Mouse (Mus musculus) forebrain, embryonic 12.5 days (tissue): Measurements from ENCODE around the gene Phf1. TPM values are rescaled to one million over a fixed set of nuclear protein-coding genes. Genes with fewer than 3 reads are reported as not detected.

Source experiments
- ATAC-seq: fragments of 200-750 bp; cut with Nextera tagmentation; 2 replicates; pipeline ENCODE4 v1.8.0; 2017; ENCODE audit warnings: moderate TSS enrichment; ENCODE audit not compliant: low FRiP score
- H3K27ac ChIP-seq: fragments of 300-500 bp; sonication (generic); 2 replicates; pipeline ENCODE4 v1.5.1; 2016; ENCODE audit warnings: mild to moderate bottlenecking
- H3K27me3 ChIP-seq: fragments of 300-500 bp; sonication (generic); 2 replicates; pipeline ENCODE4 v1.6.1; 2016; ENCODE audit warnings: mild to moderate bottlenecking
- H3K36me3 ChIP-seq: fragments of 300-500 bp; sonication (generic); replicated peaks from 2 replicates; pipeline ENCODE4 v1.6.1; 2016; ENCODE audit warnings: mild to moderate bottlenecking
- H3K4me1 ChIP-seq: fragments of 300-500 bp; sonication (generic); 2 replicates; pipeline ENCODE4 v1.6.1; 2016
- H3K4me2 ChIP-seq: fragments of 300-500 bp; sonication (generic); 2 replicates; pipeline ENCODE4 v1.6.1; 2016; ENCODE audit warnings: mild to moderate bottlenecking, moderate library complexity
- H3K4me3 ChIP-seq: fragments of 300-500 bp; sonication (generic); replicated peaks from 2 replicates; pipeline ENCODE4 v1.5.1; 2016; ENCODE audit warnings: mild to moderate bottlenecking
- H3K9ac ChIP-seq: fragments of 300-500 bp; sonication (generic); 2 replicates; pipeline ENCODE4 v1.6.1; 2016; ENCODE audit warnings: mild to moderate bottlenecking
- H3K9me3 ChIP-seq: fragments of 300-500 bp; sonication (generic); 2 replicates; pipeline ENCODE4 v1.6.1; 2016
- WGBS: fragments of 180-500 bp; shearing (Covaris S2); methylation state at CpG from one replicate; pipeline ENCODE4 v1.1.7; 2016; 5-methylcytosine and 5-hydroxymethylcytosine counted together
- polyA plus RNA-seq: library from polyadenylated mRNA; unstranded; fragments of >200 nt; fragmentation: Nextera tagmentation; extraction: Ambion mirVana; gene quantifications from 2 replicates; pipeline ENCODE4 v1.2.1, GENCODE M21; 2016

Phf1 gene
- polyA plus RNA-seq, 1 experiment from 2014 or later = 8.6 TPM

DNA sequence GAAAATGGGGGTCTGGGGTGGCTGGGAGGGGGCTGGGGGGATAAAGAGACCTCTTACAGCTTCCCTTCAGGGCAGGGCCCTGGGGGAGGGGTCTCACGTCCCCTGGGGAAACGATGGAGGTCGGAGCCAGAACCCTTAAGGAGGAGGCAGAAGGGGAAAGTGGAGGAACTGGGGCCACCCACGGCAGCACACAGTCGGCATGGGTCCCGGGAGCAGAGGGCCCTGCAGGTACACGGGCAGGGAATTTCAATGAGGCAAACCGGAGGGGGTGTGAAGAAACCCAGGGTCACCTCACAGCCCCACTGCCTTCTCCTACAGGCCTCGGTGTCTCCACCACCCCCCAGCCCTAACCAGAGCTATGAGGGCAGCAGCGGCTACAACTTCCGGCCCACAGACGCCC is 3.6 kb downstream of the Phf1 start:
- Histone ChIP-seq H3K4me3 (no peak overlapping the region), H3K9me3 (no peaks in the 10 kb centered on the region), H3K4me2 (no peak overlapping the region), H3K4me1 (peaks cover 52% of the 10 kb centered on the region), H3K27me3 (no peaks in the 10 kb centered on the region), H3K9ac (no peak overlapping the region), H3K36me3 (peaks cover 30% of the 10 kb centered on the region), H3K27ac (no peak overlapping the region)
- no peak for ATAC-seq
- WGBS = 84% methylated on average over 12 of the region's 12 CpGs

DNA sequence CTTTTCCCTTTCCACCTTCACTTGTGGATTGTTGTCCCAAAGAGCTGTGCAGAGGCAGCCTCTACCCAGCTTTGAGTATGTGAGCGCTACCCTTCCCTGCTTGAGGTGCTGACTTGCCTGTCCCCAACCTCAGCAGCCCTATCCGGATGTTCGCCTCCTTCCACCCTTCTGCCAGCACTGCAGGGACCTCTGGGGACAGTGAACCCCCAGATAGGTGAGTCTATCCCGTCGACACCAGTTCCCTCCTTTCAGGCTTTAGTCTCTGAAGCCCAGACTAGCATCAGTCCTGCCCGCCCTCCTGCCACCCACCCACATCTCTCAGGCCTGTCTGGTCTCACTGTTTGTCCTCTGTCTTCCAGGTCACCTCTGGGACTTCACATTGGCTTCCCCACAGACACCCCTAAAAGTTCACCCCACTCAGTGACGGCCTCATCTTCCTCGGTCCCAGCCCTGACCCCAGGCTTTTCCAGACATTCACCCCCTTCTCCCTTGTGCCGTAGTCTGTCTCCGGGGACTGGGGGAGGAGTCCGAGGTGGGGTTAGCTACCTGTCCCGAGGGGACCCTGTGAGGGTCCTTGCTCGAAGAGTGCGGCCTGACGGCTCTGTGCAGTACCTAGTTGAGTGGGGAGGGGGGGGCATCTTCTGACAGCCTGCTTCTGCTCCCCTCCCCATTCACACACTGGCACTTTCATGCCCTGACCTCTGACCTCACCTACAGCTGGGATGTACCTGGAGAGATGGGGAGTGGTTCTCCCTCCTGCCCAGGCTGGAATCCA is 4.3 kb downstream of the Phf1 start:
- no peak overlapping the region for H3K4me3 ChIP-seq
- H3K4me1 ChIP-seq = peaks cover 59% of the 10 kb centered on the region
- WGBS = 90% methylated on average over 15 of the region's 15 CpGs
- H3K27me3 ChIP-seq = no peaks in the 10 kb centered on the region
- no peak overlapping the region for H3K27ac ChIP-seq
- ATAC-seq = no peak
- H3K36me3 ChIP-seq = peaks cover 30% of the 10 kb centered on the region
- 0 out of 2 replicates have a peak overlapping the region, but pooled peaks have one; percentile 81 for H3K9ac ChIP-seq
- H3K9me3 ChIP-seq = no peaks in the 10 kb centered on the region
- peak overlapping the region; percentile 15; the same call in 1 of the 2 replicates for H3K4me2 ChIP-seq

DNA sequence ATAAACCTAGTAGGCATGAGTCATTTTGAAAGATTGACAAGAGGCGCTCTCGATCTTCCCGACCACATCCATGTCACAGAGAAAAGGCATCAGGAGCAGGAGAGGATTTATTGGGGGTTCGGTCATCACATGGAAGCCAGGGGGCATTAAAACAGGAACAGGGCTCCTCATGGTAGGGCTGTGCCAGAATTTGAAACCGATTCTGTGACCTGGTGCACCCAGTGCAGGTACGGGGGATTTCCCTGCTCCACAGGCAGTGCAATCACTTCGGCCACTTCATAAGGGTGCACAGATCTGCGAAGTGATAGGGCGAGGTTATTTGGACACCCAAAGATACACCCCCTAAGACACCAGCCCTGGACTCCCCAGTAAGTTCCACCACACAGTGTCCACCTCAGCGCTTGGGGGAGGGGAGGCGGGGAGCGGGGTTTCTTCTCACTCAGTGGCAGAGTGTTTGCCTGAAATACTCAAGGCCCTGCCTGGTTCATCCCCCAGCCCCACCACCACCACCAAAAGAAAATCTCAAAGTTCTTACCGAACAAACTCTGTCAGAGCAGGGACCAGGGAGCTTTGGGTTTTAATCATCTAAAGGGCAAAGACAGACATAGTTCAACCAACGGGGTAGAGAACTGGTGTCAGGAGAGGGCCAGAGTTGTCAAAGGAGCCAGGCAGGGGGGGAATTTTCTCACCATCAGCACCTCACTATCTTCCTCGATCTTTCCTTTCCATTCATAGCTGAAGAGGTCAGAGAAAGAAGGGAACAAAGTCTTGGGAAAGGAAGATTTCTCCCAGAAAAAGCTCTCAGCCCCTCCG is 5.2 kb downstream of the Phf1 start:
- H3K9me3 ChIP-seq = no peaks in the 10 kb centered on the region
- H3K4me1 ChIP-seq = peaks cover 62% of the 10 kb centered on the region
- H3K36me3 ChIP-seq = peaks cover 30% of the 10 kb centered on the region
- 64% methylated on average over 16 of the region's 16 CpGs for WGBS
- H3K4me2 ChIP-seq = peak overlapping the region; percentile 98
- no peak for ATAC-seq
- peak overlapping the region; percentile 97; the same call in 1 of the 2 replicates for H3K27ac ChIP-seq
- H3K4me3 ChIP-seq = peak overlapping the region; percentile 64
- H3K9ac ChIP-seq = peak overlapping the region; percentile 81
- no peaks in the 10 kb centered on the region for H3K27me3 ChIP-seq

DNA sequence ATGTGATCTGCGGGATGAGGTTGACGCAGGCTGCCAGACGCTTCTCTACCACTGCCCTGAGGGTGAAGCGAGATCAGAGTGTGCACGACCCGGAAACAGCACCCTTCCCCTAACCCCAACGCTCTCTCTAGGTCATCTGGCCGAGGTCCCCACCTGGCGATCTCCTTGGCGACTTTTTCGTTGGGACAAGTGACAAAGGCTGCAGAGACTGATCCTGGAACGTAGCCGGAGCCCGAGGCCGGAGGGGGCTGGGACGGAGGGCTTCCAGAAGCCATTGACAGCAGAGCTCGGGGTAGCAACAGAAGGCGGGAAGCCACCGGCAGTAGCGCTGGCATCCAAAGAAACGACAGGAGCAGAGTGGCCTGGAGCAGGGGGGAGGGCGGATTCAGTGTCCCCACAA is 5.9 kb downstream of the Phf1 start:
- H3K4me3 ChIP-seq = peak overlapping the region; percentile 64
- H3K9me3 ChIP-seq = no peaks in the 10 kb centered on the region
- WGBS = under 1% methylated on average over 22 of the region's 22 CpGs
- 0 out of 2 replicates have a peak, but pooled peaks have one; percentile 1 for ATAC-seq
- H3K36me3 ChIP-seq = peaks cover 30% of the 10 kb centered on the region
- peak overlapping the region; percentile 81 for H3K9ac ChIP-seq
- H3K27ac ChIP-seq = peak overlapping the region; percentile 97
- H3K4me1 ChIP-seq = peaks cover 56% of the 10 kb centered on the region
- H3K27me3 ChIP-seq = no peaks in the 10 kb centered on the region
- H3K4me2 ChIP-seq = peak overlapping the region; percentile 98

DNA sequence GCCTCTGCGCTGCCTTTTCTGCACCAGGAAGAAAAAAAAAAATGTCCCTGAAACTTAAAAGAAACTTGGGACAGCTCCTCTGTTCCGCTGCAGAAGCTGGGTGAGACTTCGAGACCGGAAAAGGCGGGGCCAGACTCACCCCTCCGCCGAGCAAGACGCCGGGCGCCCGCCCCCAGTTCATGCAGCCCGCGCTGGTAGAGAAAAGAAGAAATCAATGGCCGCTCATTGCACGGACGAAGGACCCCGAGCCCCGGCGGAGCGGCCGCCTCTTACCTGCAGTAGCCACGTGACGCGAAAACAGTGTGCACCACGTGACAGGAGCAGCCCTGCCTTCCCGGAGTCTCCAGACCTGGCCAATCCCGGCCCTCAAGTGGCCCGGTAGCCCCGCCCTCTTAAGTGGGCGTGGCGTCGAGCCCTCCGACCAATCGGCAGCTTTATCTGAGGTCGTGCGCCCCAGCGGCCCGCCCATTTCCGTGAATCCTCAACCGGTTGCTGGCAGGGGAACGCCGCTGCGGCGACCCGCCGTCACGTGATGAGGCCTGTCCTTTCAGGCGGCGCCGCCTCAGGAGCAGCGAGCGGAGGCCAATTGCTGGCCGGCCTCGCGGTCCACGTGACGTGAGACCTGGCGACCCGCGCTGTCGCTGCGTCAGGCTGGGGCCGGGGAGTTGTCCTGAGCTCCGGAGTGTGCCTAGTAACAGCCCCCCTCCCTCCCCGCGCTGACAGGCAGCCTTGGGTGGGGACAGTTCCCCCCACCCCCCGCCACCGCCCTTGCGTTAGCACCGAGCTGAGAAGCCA is 6.5 kb downstream of the Phf1 start, which contains the start of gene Cuta:
Gene Cuta, minus strand, starts transcription at position 392 of the 795 bp plus-strand sequence.
- Histone ChIP-seq H3K27me3 (no peaks in the 10 kb centered on the region), H3K9me3 (no peaks in the 10 kb centered on the region), H3K4me2 (peak within 1 kb of the TSS; percentile 98), H3K4me1 (peaks cover 52% of the 10 kb centered on the region), H3K9ac (peak within 1 kb of the TSS; percentile 81), H3K4me3 (peak within 1 kb of the TSS; percentile 64), H3K27ac (peak within 1 kb of the TSS; percentile 97), H3K36me3 (peaks cover 28% of the 10 kb centered on the region)
- peak; percentile 95 for ATAC-seq
- 0% methylated on average over 68 of the region's 70 CpGs for WGBS

DNA sequence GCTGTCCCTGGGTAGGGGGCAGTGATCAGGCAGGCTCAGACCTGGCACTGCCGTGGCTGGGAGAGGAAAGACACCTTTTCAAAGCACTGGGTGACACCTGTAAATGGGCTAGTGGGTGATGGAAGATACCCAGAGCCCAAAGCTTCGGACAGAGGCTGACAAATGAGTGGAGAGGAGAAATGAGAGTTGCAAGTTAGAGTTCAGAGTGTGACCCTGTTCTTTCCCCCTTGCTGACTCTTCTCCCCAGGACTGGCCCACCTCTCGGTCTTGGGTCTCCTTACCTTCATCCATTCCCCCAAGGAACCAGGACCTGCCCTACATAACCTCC is 7.1 kb downstream of the Phf1 start:
- H3K27ac ChIP-seq = peak overlapping the region; percentile 97
- H3K9ac ChIP-seq = peak overlapping the region; percentile 65
- peak overlapping the region; percentile 64 for H3K4me3 ChIP-seq
- no peaks in the 10 kb centered on the region for H3K9me3 ChIP-seq
- H3K27me3 ChIP-seq = no peaks in the 10 kb centered on the region
- WGBS = 6% methylated on average over 3 of the region's 3 CpGs
- H3K4me2 ChIP-seq = peak overlapping the region; percentile 98
- no peak for ATAC-seq
- peaks cover 22% of the 10 kb centered on the region for H3K36me3 ChIP-seq
- H3K4me1 ChIP-seq = peaks cover 54% of the 10 kb centered on the region

DNA sequence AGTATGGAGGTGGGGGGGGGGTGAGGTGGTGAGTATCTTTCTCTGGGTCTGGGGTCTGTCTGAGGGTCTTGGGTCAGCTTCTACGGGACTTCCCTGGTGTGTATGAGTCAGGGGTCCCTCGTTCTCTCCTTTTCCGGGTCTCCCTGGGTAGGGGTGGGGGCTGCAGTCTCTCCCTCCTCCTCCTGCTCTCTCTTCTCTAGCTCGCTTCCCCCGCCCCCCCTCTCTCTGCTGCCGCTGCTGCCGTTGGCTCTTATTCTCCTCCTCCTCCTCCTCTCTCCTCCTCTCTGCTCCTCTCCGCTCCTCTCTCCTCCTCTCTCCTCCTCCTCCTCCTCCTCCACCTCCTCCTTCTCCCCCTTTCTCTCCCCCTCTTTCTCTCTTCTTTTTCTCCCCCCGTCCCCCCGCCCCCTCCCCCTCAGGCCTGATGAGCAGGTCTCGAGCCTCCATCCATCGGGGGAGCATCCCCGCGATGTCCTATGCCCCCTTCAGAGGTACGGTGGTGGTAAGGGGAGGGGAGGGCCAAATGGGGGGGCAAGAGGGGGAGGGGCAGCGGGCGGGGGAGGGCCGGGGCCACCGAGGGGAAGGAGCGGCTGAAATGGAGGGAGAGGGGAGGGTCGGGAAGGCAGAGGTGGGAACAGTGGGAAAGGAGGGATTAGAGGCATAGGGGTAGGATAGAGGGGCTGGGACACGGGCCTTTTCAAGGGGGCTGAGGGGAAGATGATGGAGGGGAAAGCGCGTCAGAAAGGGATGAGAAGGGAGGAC is 8.4 kb downstream of the Phf1 start, which contains the start of gene Syngap1:
Gene Syngap1, plus strand, starts transcription at position 223 of the 759 bp plus-strand sequence.
- peak within 1 kb of the TSS; percentile 98 for H3K4me2 ChIP-seq
- peak within 1 kb of the TSS; percentile 64 for H3K4me3 ChIP-seq
- H3K27me3 ChIP-seq = no peaks in the 10 kb centered on the region
- H3K27ac ChIP-seq = peak within 1 kb of the TSS; percentile 97
- WGBS = under 1% methylated on average over 22 of the region's 24 CpGs
- H3K36me3 ChIP-seq = peaks cover 11% of the 10 kb centered on the region
- H3K9ac ChIP-seq = peak within 1 kb of the TSS; percentile 80
- peaks cover 67% of the 10 kb centered on the region for H3K4me1 ChIP-seq
- no peaks in the 10 kb centered on the region for H3K9me3 ChIP-seq
- no peak for ATAC-seq

DNA sequence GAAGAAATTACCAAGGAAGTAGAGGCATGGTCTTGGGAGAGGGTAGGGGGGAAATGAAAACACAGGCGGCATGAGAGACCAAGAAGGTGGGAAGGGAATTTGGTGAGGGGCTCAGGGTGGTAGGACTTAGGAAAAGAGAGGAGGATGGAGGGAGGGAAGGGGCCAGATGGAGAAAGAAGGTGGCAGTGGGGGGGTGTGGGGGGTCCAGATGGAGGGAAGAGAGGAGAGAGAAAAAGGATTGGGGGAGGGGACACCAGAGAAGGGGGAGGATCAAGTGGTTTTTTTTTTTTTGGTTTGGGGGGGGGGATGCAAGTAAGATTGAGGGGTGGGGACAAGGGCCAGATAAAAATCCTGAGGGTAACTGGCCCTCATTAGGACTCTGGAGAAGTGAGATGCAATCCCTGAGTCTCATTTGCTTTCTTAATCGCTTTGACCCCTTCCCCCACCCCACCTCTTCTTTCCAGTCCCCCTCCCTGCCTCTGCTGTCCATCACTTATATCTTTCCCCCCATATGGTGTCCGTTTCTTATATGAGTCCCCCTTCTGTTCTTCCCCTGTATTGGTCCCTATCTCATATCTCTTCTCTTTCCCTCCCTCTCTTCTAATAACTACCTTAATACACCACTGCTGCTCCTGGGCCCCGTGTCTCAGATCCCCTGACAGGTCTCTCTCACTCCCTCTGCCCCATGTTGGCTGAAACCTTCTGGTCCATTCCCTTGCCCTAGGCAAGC is 9.2 kb downstream of the Phf1 start:
- Histone ChIP-seq H3K27ac (peak overlapping the region; percentile 97), H3K36me3 (peaks cover 5% of the 10 kb centered on the region), H3K9ac (peak overlapping the region; percentile 80), H3K4me2 (peak overlapping the region; percentile 98), H3K9me3 (no peaks in the 10 kb centered on the region), H3K27me3 (no peaks in the 10 kb centered on the region), H3K4me3 (peak overlapping the region; percentile 52), H3K4me1 (peaks cover 75% of the 10 kb centered on the region)
- ATAC-seq = no peak
- WGBS = 8% methylated on average over 4 of the region's 4 CpGs

DNA sequence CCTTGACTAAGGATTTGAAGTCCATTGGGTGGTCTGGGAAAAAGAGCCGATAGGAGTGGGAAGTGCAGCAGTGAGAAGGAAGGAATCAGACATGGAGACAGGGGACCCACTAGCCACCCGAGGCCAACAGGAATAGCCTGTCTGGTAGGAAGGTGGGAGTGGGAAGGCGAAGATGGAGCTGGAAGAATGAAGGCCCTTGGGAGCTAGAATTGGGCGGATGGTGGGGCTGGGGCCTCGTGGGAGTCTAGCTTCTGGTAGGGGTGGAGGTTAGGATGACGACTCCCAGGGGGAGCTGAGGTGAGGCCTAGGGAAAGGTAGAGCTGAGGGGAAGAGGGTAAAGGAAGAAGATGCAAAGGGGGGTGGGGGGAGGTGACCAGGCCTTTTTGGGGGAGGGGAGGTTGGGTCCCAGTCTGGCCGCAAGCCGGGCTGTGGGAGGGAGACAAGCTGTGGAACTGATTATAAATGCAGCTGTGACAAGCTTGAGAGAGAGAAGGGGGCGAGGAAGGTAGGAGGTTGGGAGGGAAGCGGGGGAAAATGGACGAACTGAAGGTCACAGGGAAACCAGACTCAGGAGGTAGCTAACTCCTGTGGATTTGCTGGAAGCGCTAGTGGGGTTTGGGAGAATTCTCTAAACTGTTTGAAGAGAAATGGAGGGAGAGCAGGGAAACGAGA is 13.1 kb downstream of the Phf1 start:
- H3K9ac ChIP-seq = peak overlapping the region; percentile 69
- no peak for ATAC-seq
- H3K4me3 ChIP-seq = peak overlapping the region; percentile 44
- 22% methylated on average over 13 of the region's 13 CpGs for WGBS
- no peaks in the 10 kb centered on the region; the same call in 1 of the 2 replicates for H3K36me3 ChIP-seq
- H3K4me2 ChIP-seq = peak overlapping the region; percentile 80
- H3K9me3 ChIP-seq = no peaks in the 10 kb centered on the region
- H3K27me3 ChIP-seq = no peaks in the 10 kb centered on the region
- H3K4me1 ChIP-seq = peaks cover 83% of the 10 kb centered on the region
- H3K27ac ChIP-seq = peak overlapping the region; percentile 86

DNA sequence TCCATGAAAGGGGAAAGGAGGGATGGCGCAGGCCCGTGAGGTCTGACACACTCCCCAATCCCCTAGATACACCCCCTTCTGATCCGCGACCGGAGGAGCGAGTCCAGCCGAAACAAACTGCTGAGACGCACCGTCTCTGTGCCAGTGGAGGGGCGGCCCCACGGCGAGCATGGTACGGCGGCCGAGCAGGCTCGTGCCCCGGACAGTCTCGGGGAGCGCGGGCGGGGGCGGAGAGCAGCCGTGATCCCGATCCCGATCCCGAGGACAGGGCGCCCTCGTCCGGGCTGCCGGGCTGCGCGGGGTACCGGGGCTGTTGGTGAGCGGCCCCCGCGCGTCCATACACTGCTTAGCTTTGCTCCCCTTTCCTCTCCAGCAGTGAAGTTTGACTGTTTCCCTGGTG is 13.7 kb downstream of the Phf1 start:
- H3K36me3 ChIP-seq = no peaks in the 10 kb centered on the region; the same call in 1 of the 2 replicates
- peak overlapping the region; percentile 86 for H3K27ac ChIP-seq
- ATAC-seq = peak; percentile 31
- peaks cover 83% of the 10 kb centered on the region for H3K4me1 ChIP-seq
- H3K9ac ChIP-seq = peak overlapping the region; percentile 69
- H3K4me3 ChIP-seq = peak overlapping the region; percentile 44
- H3K27me3 ChIP-seq = no peaks in the 10 kb centered on the region
- WGBS = under 1% methylated on average over 29 of the region's 37 CpGs
- no peaks in the 10 kb centered on the region for H3K9me3 ChIP-seq
- peak overlapping the region; percentile 80 for H3K4me2 ChIP-seq
